Mouse (Mus musculus) midbrain, embryonic 15.5 days (tissue): ENCODE measurements around the gene Lamb3. TPM values are rescaled to one million over a fixed set of nuclear protein-coding genes. Genes with fewer than 3 reads are reported as not detected.

Source experiments
- ATAC-seq: fragments of 200-750 bp; cut with Nextera tagmentation; replicated peaks from 2 replicates; pipeline ENCODE4 v1.8.0; 2017; ENCODE audit warnings: moderate TSS enrichment
- H3K27ac ChIP-seq: fragments of 300-500 bp; sonication (generic); 2 replicates; pipeline ENCODE4 v1.5.1; 2015; ENCODE audit warnings: mild to moderate bottlenecking, inconsistent platforms
- H3K27me3 ChIP-seq: fragments of 300-500 bp; sonication (generic); replicated peaks from 2 replicates; pipeline ENCODE4 v1.6.1; 2015; ENCODE audit warnings: inconsistent platforms
- H3K36me3 ChIP-seq: fragments of 300-500 bp; sonication (generic); replicated peaks from 2 replicates; pipeline ENCODE4 v1.6.1; 2015; ENCODE audit warnings: inconsistent platforms
- H3K4me1 ChIP-seq: fragments of 300-500 bp; sonication (generic); 2 replicates; pipeline ENCODE4 v1.6.1; 2015; ENCODE audit warnings: inconsistent platforms
- H3K4me2 ChIP-seq: fragments of 300-500 bp; sonication (generic); 2 replicates; pipeline ENCODE4 v1.6.1; 2015; ENCODE audit warnings: inconsistent platforms, mild to moderate bottlenecking, moderate library complexity
- H3K4me3 ChIP-seq: fragments of 300-500 bp; sonication (generic); 2 replicates; pipeline ENCODE4 v1.5.1; 2015; ENCODE audit warnings: mild to moderate bottlenecking, inconsistent platforms
- H3K9ac ChIP-seq: fragments of 300-500 bp; sonication (generic); 2 replicates; pipeline ENCODE4 v1.6.1; 2015; ENCODE audit warnings: mild to moderate bottlenecking, inconsistent platforms
- H3K9me3 ChIP-seq: fragments of 300-500 bp; sonication (generic); 2 replicates; pipeline ENCODE4 v1.6.1; 2016; ENCODE audit warnings: inconsistent platforms
- WGBS: fragments of 180-500 bp; shearing (Covaris S2); methylation state at CpG from one replicate; pipeline ENCODE4 v1.1.7; 2015; ENCODE audit warnings: mixed read lengths; 5-methylcytosine and 5-hydroxymethylcytosine counted together
- polyA plus RNA-seq: library from polyadenylated mRNA; unstranded; fragments of >200 nt; fragmentation: Nextera tagmentation; extraction: Ambion mirVana; gene quantifications from 2 replicates; pipeline ENCODE4 v1.2.1, GENCODE M21; 2015

Lamb3 gene
- polyA plus RNA-seq, 1 experiment from 2014 or later: 1.1 TPM

DNA sequence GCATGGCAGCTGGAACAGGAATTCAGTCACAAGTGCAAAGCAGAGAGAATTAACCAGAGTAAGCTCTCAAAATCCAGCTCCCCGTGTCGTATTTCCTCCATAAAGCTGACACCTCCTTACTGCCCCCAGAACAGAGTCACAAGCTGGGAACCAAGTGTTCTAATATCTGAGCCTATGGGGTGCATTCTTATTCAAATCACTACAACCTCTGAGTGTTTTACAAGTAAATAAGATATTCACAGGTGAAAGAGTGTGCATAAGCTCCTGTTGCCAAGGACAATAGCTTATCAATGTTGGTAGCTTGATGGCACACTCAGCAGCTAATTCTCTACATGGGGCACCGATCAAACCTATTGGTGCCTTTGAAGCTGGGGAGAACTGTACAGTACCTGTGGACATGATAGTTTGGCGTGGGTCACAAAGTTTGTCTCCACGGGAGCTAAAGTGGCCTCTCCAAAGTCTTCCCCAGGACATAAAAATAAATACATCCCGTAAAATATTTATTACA lies 166.5 kb downstream of the Lamb3 start:
- no peak overlapping the region for H3K9ac ChIP-seq
- no peak overlapping the region for H3K4me3 ChIP-seq
- no peak overlapping the region for H3K27ac ChIP-seq
- H3K9me3 ChIP-seq: no peaks in the 10 kb centered on the region
- ATAC-seq: no peak
- WGBS: 85% methylated on average over 6 of the region's 6 CpGs
- H3K27me3 ChIP-seq: no peaks in the 10 kb centered on the region
- H3K36me3 ChIP-seq: no peaks in the 10 kb centered on the region
- H3K4me1 ChIP-seq: peaks cover 12% of the 10 kb centered on the region
- H3K4me2 ChIP-seq: no peak overlapping the region

DNA sequence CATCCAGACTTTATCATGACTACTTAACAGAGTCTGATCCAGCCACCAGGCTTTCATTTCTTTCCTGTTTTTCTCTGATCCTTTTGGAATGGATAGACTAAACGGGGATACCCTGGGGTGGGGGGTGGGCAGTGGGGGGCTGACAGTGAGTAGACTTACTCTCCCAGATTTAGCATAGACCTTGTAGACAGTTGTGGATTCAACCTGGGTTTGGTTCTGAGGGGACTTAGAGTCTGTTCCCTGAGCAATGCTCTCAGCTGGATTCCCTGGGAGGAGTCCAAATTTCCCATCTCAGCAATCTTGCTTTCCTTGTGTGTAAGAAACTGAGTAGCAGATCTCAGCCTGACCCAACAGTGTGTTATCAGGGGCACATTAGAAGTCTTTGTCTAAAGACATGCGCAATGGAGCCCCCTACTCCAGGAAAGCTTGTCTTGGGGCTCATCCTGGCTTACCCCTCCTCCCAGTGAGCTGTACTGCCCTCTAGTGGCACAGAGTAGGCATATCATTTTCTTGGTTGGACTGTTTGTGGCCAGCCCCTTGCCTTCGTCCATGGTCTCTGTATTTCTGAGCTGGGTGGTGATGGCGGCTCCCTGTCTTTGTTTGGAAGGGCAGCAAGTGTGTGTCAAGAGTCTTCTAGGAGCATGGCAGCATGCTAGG lies 169.1 kb downstream of the Lamb3 start:
- ATAC-seq: peak; percentile 47
- Histone ChIP-seq H3K9me3 (no peaks in the 10 kb centered on the region), H3K4me3 (no peak overlapping the region), H3K27ac (no peak overlapping the region), H3K36me3 (no peaks in the 10 kb centered on the region), H3K4me1 (peaks cover 1% of the 10 kb centered on the region), H3K27me3 (no peaks in the 10 kb centered on the region), H3K9ac (no peak overlapping the region), H3K4me2 (no peak overlapping the region)
- WGBS: 30% methylated on average over 4 of the region's 4 CpGs

DNA sequence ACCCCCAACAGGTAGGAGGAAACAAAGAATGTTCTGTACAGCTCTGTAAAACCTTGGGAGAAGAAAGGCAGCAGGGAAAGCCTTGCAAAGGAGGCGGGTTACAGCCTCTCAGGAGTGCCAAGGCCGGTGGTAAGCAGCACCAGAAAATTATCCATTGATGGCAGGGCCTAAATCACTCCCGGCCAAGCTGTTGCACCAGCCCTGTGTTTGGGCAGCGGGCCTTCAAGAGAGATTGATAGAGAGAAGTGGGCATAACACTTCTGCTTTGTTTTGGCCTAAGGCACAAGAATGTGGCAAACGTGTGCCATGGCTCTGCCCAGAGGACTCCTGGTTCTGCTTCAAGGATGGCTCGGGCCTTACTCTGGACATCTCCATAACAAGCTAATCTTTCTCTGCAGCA lies 172.1 kb downstream of the Lamb3 start:
- peaks cover 14% of the 10 kb centered on the region for H3K4me1 ChIP-seq
- no peak overlapping the region for H3K27ac ChIP-seq
- no peaks in the 10 kb centered on the region for H3K27me3 ChIP-seq
- no peak overlapping the region for H3K9ac ChIP-seq
- no peak overlapping the region for H3K4me2 ChIP-seq
- H3K4me3 ChIP-seq: no peak overlapping the region
- H3K36me3 ChIP-seq: no peaks in the 10 kb centered on the region
- no peaks in the 10 kb centered on the region for H3K9me3 ChIP-seq
- ATAC-seq: no peak
- 69% methylated on average over 6 of the region's 6 CpGs for WGBS

DNA sequence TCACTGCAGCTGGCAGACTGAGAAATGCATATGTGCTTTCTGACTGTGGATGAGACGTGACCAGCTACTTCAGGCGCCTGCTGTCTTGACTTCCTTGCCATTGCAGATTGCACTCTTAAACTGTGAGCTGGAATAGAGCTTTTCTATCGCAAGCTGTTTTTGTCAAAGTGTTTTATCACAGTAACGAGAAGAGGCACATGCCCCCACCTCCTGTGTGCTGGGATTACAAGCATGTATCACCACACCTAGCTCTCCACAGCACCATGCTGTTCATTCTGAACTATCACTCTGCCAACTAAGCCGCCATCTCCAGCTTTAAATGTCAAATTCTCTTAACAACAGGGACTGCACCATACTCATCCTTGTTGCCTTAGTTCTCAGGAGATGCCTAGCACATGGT lies 173.4 kb downstream of the Lamb3 start:
- Histone ChIP-seq H3K9ac (no peak overlapping the region), H3K36me3 (no peaks in the 10 kb centered on the region), H3K4me3 (no peak overlapping the region), H3K9me3 (no peaks in the 10 kb centered on the region), H3K4me2 (no peak overlapping the region), H3K27ac (no peak overlapping the region), H3K27me3 (no peaks in the 10 kb centered on the region), H3K4me1 (peaks cover 17% of the 10 kb centered on the region)
- WGBS: 91% methylated on average over 5 of the region's 5 CpGs
- no peak for ATAC-seq

DNA sequence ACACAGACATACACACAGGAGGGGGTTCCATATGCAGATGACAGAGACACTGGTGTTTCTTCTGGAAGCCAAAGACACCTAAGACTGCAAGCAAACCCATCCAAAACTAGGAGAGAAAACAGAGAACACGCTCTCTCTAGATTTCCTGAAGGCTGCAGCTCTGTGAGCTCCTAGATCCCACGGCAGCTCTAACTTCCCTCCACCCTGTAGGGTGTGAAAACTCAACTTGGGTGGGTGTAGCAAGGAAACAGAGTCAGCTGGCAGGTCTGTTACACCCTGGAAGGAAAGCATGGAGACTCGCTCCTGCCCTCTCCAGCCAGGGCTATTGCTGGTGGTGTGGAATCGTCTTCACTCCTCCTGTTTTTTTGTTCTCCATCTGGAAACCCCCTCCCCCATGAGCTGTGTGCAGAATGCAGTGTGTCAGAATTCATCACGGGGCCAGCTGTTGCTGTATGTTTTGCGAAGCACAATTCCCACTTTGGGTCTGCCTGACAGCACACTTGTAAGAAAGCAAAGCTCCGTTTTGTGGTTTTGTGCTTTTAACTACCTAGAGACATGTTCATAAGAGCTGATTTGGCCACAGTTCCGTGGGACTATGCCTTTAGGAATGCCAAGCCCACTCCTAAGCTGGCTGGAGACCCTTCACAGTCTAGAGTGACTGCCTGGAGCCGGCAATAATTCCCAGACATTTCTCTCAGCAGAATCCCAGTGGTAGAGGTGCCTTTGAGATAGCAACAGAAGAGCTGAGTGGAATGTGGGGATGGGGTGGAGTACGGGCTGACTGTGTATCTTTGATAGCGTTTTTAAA lies 174.3 kb downstream of the Lamb3 start:
- ATAC-seq: peak; percentile 5; the same call in 1 of the 2 replicates
- peak overlapping the region; percentile 13; the same call in 1 of the 2 replicates for H3K9ac ChIP-seq
- WGBS: 24% methylated on average over 11 of the region's 11 CpGs

DNA sequence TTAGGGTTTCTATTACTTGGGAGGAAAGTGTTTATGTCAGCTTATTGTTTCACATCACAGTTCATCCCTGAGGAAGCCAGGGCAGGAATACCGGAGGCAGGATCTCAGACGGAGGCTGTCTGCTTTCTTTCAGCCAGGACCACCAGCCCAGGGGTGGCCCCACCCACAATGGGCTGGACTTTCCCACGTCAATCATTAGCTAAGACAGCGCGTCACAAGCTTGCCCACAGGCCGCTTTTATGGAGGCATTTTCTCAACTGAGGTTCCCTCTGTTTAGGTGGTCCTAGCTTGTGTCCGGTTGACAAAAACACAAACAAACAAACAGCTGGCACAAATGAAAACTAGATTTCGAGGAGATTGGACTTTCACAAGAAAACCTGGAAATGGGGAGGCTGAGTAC lies 174.9 kb downstream of the Lamb3 start:
- Histone ChIP-seq H3K9ac (no peak overlapping the region), H3K4me3 (peak overlapping the region; percentile 3; the same call in 1 of the 2 replicates), H3K27me3 (no peaks in the 10 kb centered on the region), H3K9me3 (no peaks in the 10 kb centered on the region), H3K4me2 (peak overlapping the region; percentile 33), H3K27ac (peak overlapping the region; percentile 31; the same call in 1 of the 2 replicates), H3K36me3 (no peaks in the 10 kb centered on the region), H3K4me1 (peaks cover 25% of the 10 kb centered on the region)
- peak; percentile 67 for ATAC-seq
- 2% methylated on average over 8 of the region's 8 CpGs for WGBS

More for the DNA sequence above, 174.3 kb downstream of the Lamb3 start:
- Histone ChIP-seq H3K9me3 (no peaks in the 10 kb centered on the region), H3K4me3 (peak overlapping the region; percentile 3; the same call in 1 of the 2 replicates), H3K36me3 (no peaks in the 10 kb centered on the region), H3K27ac (peak overlapping the region; percentile 31; the same call in 1 of the 2 replicates), H3K27me3 (no peaks in the 10 kb centered on the region), H3K4me1 (peaks cover 25% of the 10 kb centered on the region), H3K4me2 (peak overlapping the region; percentile 33)

DNA sequence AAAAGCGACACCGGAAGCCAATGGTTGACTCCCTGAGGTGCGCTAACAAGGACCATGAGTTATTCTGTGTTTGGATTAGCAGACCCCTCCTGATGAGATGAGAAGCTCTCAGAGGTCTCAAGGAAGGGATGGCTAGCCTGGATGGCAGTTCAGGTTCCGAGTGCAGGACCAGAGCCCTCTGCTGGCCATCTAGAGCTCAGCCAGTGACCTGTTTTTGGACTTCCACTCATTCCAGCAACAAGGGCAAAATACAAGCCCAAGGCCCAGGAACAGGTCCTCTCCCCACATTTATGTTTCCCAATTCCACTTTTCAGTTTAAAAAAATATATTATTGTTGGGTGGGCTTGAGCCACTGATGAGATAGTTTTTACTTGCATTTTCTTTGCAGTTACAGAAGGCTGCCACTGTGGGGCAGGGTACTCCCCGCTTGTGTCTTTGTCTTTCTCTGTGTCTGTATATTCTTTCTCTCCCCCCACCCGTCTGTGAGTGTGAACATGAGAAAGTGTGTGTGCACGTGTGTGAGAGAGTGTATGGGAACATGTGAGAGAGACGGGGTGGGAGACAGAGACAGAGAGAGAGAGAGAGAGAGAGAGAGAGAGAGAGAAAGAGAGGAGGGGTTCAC lies 175.5 kb downstream of the Lamb3 start:
- Histone ChIP-seq H3K4me1 (peaks cover 25% of the 10 kb centered on the region), H3K4me2 (peak overlapping the region; percentile 33), H3K27ac (no peak overlapping the region), H3K9me3 (no peaks in the 10 kb centered on the region), H3K4me3 (0 out of 2 replicates have a peak overlapping the region, but pooled peaks have one; percentile 3), H3K27me3 (no peaks in the 10 kb centered on the region), H3K36me3 (no peaks in the 10 kb centered on the region), H3K9ac (no peak overlapping the region)
- 4% methylated on average over 8 of the region's 8 CpGs for WGBS
- ATAC-seq: 0 out of 2 replicates have a peak, but pooled peaks have one; percentile 13

DNA sequence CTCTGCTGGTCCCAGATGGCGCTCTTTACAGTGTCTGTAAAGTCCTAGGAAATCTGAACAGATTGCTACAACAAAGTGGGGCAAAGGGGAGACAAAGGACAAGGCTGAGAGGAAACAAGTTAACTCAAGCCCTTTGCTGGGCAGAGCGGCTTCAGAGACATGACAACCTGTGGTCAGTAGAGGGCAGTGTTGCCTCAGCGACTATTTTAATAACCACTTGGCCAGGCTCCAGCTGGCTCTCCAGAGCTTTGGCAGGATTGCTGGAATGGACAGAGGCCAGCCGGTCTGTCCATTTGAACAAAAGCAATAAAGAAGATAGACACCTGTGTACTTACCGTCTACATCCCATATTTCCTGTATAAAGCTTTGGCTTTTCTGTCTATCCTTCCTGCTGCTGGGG lies 178.6 kb downstream of the Lamb3 start:
- H3K4me1 ChIP-seq: peaks cover 44% of the 10 kb centered on the region
- H3K27ac ChIP-seq: peak overlapping the region; percentile 35; the same call in 1 of the 2 replicates
- no peaks in the 10 kb centered on the region for H3K9me3 ChIP-seq
- WGBS: 0% methylated on average over 5 of the region's 5 CpGs
- H3K9ac ChIP-seq: no peak overlapping the region
- no peak overlapping the region for H3K4me2 ChIP-seq
- peak; percentile 8; the same call in 1 of the 2 replicates for ATAC-seq
- H3K36me3 ChIP-seq: no peaks in the 10 kb centered on the region
- no peak overlapping the region for H3K4me3 ChIP-seq
- H3K27me3 ChIP-seq: no peaks in the 10 kb centered on the region

DNA sequence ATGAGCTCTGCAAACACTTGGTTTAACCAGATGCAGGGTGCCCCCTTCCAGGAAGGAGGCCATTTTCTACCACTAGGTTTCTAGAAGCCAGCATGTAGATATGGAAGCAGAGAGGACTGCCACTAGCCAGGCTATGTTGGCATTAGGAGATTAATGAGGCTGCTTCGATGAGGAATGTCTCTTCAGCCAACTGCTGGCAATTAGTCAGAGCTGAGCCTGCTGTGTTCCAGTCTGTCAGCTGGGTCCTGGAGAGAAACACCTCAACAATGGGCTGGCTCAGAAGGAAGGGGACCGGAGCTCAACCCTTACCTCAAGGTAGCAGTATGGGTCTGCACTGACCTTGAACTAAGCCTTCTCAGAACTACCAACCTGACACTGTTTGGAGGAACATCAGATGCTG lies 179.7 kb downstream of the Lamb3 start:
- H3K4me2 ChIP-seq: no peak overlapping the region
- no peaks in the 10 kb centered on the region for H3K9me3 ChIP-seq
- no peaks in the 10 kb centered on the region for H3K36me3 ChIP-seq
- no peak overlapping the region for H3K9ac ChIP-seq
- H3K4me3 ChIP-seq: no peak overlapping the region
- peaks cover 36% of the 10 kb centered on the region for H3K4me1 ChIP-seq
- no peak for ATAC-seq
- no peaks in the 10 kb centered on the region for H3K27me3 ChIP-seq
- H3K27ac ChIP-seq: no peak overlapping the region
- 42% methylated on average over 2 of the region's 2 CpGs for WGBS

DNA sequence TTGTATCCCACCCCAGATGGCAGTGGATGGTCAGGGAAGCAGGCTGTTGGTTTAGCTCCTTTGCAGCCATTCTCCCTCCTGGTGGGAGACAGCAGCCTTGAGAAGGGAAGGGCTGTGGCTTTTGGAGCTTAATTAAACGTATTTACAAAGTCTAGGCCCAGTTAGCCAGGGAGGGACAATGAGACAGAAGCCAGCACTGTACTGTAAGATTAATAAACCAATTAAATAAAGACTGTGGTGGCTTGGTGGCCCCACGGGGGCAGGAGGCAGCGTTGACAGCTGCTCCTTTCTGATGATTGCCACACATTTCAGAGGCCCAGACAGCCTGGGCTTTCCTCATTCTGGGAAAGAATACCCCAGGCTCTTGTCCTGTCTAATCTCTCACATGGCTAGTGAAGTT lies 182.0 kb downstream of the Lamb3 start:
- H3K27ac ChIP-seq: 0 out of 2 replicates have a peak overlapping the region, but pooled peaks have one; percentile 18
- H3K27me3 ChIP-seq: no peaks in the 10 kb centered on the region
- H3K9ac ChIP-seq: no peak overlapping the region
- peaks cover 30% of the 10 kb centered on the region for H3K4me1 ChIP-seq
- ATAC-seq: peak; percentile 59
- H3K9me3 ChIP-seq: no peaks in the 10 kb centered on the region
- WGBS: 4% methylated on average over 3 of the region's 3 CpGs
- H3K36me3 ChIP-seq: no peaks in the 10 kb centered on the region
- H3K4me3 ChIP-seq: no peak overlapping the region
- no peak overlapping the region for H3K4me2 ChIP-seq

DNA sequence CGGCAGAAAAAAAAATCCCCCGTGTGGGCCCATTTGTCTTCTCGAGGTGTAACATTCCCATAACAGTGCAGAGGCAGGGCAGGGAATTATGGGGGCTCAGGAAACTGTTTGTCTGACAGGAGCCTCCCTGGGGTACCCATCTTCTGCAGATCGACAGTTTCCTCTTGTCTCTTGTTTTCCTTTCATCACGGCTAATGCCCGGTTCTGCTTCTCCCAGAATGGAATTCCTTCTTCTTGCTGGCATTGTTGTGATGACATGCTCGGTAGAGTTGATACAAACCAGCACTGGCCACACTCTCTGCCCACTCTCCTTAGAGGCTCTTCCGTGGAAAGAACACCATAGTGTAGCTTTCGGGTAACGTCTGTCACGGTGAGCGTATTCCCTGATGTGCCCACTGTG lies 182.5 kb downstream of the Lamb3 start:
- H3K9me3 ChIP-seq: no peaks in the 10 kb centered on the region
- no peak overlapping the region for H3K4me3 ChIP-seq
- 22% methylated on average over 12 of the region's 12 CpGs for WGBS
- H3K9ac ChIP-seq: no peak overlapping the region
- H3K4me2 ChIP-seq: no peak overlapping the region
- no peaks in the 10 kb centered on the region for H3K27me3 ChIP-seq
- no peaks in the 10 kb centered on the region for H3K36me3 ChIP-seq
- ATAC-seq: no peak
- H3K4me1 ChIP-seq: peaks cover 30% of the 10 kb centered on the region
- H3K27ac ChIP-seq: peak overlapping the region; percentile 18; the same call in 1 of the 2 replicates

DNA sequence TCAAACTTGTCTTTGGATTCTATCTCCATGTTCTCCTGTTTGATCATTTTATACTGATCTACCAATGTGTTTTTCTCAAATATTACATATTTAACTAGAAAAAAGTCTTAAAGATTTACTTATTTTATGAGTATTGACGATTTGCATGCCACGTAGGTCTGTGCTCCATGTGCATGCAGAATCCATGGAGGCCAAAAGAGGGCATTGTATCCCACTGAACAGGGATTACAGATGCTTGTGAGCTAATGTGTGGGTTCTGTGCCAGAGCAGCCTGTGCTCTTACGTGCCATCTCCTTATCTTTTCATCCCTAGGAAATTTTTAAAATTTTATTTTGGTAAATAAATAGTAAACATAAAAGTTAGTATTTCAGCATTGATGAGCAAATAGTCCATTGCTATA lies 184.8 kb downstream of the Lamb3 start:
- ATAC-seq: no peak
- no peaks in the 10 kb centered on the region for H3K27me3 ChIP-seq
- H3K4me1 ChIP-seq: peaks cover 19% of the 10 kb centered on the region
- H3K9ac ChIP-seq: no peak overlapping the region
- H3K36me3 ChIP-seq: no peaks in the 10 kb centered on the region
- no peak overlapping the region for H3K27ac ChIP-seq
- no peak overlapping the region for H3K4me3 ChIP-seq
- 85% methylated on average over 3 of the region's 3 CpGs for WGBS
- H3K4me2 ChIP-seq: no peak overlapping the region
- H3K9me3 ChIP-seq: no peaks in the 10 kb centered on the region
